Comparison of ENCODE assay signal across 8 mouse cellular contexts in the genomic region with DNA sequence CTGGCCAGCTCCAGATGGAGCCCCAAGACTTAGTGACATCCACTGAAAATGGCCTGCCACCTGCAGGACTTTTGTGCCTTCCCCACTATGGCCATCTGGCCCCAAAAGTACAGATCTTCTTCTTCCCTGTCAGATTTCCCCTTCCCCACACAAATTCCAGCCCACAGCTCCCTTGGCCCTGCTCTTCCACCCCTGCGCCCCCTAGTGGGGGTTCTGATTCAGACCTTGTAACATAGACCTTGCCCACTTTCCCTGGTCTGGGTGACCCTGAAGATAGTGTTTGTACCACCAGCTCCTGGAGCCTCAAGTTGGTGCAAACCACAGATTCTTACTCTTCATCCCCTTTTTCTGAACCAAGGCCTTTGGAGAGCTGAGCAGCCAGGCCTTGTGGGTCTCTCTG. TPM values are rescaled to one million over a fixed set of nuclear protein-coding genes. Genes with fewer than 3 reads are reported as not detected.
DNase-seq lines count a peak whose midpoint lies in the region; ATAC-seq lines count a peak whose summit lies in the region.

No protein-coding gene starts in this region.

- peaks cover 33% of the 10 kb centered on the region for H3K36me3 ChIP-seq in neural tube, embryonic 15.5 days
- no peaks in the 10 kb centered on the region for H3K36me3 ChIP-seq in embryonic facial prominence, embryonic 10.5 days (replicated peaks)
- no peaks in the 10 kb centered on the region for H3K36me3 ChIP-seq in limb, embryonic 11.5 days (ENCODE audit: control insufficient read depth, insufficient read depth, low read length)

- intact Hi-C loops in heart, postnatal 36 days (cut with DNase I) = loop anchor here (2.0 to 5.0 kb wide), 3 partner anchors 34 to 166 kb away; no protein-coding TSS in a partner anchor

- no peak overlapping the region for H3K4me2 ChIP-seq in neural tube, embryonic 15.5 days
- H3K4me2 ChIP-seq in limb, embryonic 11.5 days (ENCODE audit: low read depth, severe bottlenecking) = no peak overlapping the region

- no peak for ATAC-seq in neural tube, embryonic 15.5 days (ENCODE audit: low FRiP score)
- ATAC-seq in limb, embryonic 11.5 days (ENCODE audit: insufficient number of reproducible peaks, low FRiP score, low TSS enrichment, low read depth) = no peak

- WGBS in neural tube, embryonic 15.5 days = 0% methylated on average over 1 of the region's 1 CpGs
- 0% methylated on average over 1 of the region's 1 CpGs for WGBS in embryonic facial prominence, embryonic 10.5 days
- WGBS in limb, embryonic 11.5 days = 0% methylated on average over 1 of the region's 1 CpGs

- no peaks in the 10 kb centered on the region for H3K9me3 ChIP-seq in neural tube, embryonic 15.5 days (replicated peaks)
- H3K9me3 ChIP-seq in embryonic facial prominence, embryonic 10.5 days = no peaks in the 10 kb centered on the region
- H3K9me3 ChIP-seq in limb, embryonic 11.5 days (ENCODE audit: control insufficient read depth, low read length) = no peaks in the 10 kb centered on the region

- H3K27ac ChIP-seq in neural tube, embryonic 15.5 days (replicated peaks) = no peak overlapping the region
- no peak overlapping the region for H3K27ac ChIP-seq in embryonic facial prominence, embryonic 10.5 days (replicated peaks)
- H3K27ac ChIP-seq in limb, embryonic 11.5 days (replicated peaks; ENCODE audit: low read depth, low read length) = no peak overlapping the region

- H3K4me1 ChIP-seq in neural tube, embryonic 15.5 days = peaks cover 45% of the 10 kb centered on the region
- H3K4me1 ChIP-seq in embryonic facial prominence, embryonic 10.5 days = peaks cover 35% of the 10 kb centered on the region
- peaks cover 3% of the 10 kb centered on the region; the same call in 1 of the 2 replicates for H3K4me1 ChIP-seq in limb, embryonic 11.5 days (ENCODE audit: control insufficient read depth, insufficient read depth, low read length)

- DNase-seq in neural tube, embryonic 10.5 days (ENCODE audit: extremely low spot score, low spot score) = peak; percentile 85
- DNase-seq in adrenal gland, postnatal 10 days = peak; percentile 87
- DNase-seq in embryonic facial prominence, embryonic 10.5 days (ENCODE audit: low spot score) = peak; percentile 87
- peak; percentile 86 for DNase-seq in heart, postnatal 36 days
- DNase-seq in limb, embryonic 11.5 days (ENCODE audit: low spot score) = peak; percentile 90
- peak; percentile 82 for DNase-seq in naive thymus-derived CD4-positive, alpha-beta T cell, adult 2 months (ENCODE audit: low read depth)
- DNase-seq in thymus, postnatal 14 days = peak; percentile 76

- H3K27me3 ChIP-seq in neural tube, embryonic 15.5 days (replicated peaks) = peaks cover 98% of the 10 kb centered on the region
- peaks cover 99% of the 10 kb centered on the region for H3K27me3 ChIP-seq in embryonic facial prominence, embryonic 10.5 days (replicated peaks; ENCODE audit: low read depth, poor library complexity, severe bottlenecking)
- H3K27me3 ChIP-seq in limb, embryonic 11.5 days (ENCODE audit: control insufficient read depth, insufficient read depth, low read length) = peaks cover 56% of the 10 kb centered on the region

- no peak overlapping the region for H3K9ac ChIP-seq in neural tube, embryonic 15.5 days (replicated peaks)
- H3K9ac ChIP-seq in limb, embryonic 11.5 days (ENCODE audit: low read length) = no peak overlapping the region

- H3K4me3 ChIP-seq in neural tube, embryonic 15.5 days (replicated peaks) = no peak overlapping the region
- peak overlapping the region; percentile 47; the same call in 1 of the 2 replicates for H3K4me3 ChIP-seq in embryonic facial prominence, embryonic 10.5 days
- no peak overlapping the region for H3K4me3 ChIP-seq in limb, embryonic 11.5 days (ENCODE audit: low read depth, low read length)

RNA-seq across cellular contexts. Expression of a gene that starts 3.1 kb away (rescaled TPM):
- polyA plus RNA-seq in neural tube, embryonic 15.5 days (2015; fragmentation: Nextera tagmentation; extraction: Ambion mirVana) = 0.22 and 0.26 TPM in 2 replicates
- total RNA-seq in adrenal gland, postnatal 10 days (2021) = not detected
- polyA plus RNA-seq in embryonic facial prominence, embryonic 10.5 days (2016; fragmentation: Nextera tagmentation; extraction: Ambion mirVana) = not detected in 2 replicates
- total RNA-seq in heart, postnatal 36 days (2021) = not detected
- polyA plus RNA-seq in limb, embryonic 11.5 days (2014; fragmentation: Nextera tagmentation; extraction: Ambion mirVana) = not detected in 2 replicates

RNA-seq across cellular contexts. Expression of a gene that starts 4.9 kb away (rescaled TPM):
- polyA plus RNA-seq in neural tube, embryonic 15.5 days (2015; fragmentation: Nextera tagmentation; extraction: Ambion mirVana) = not detected in 2 replicates
- total RNA-seq in adrenal gland, postnatal 10 days (2021) = not detected
- not detected in 2 replicates for polyA plus RNA-seq in embryonic facial prominence, embryonic 10.5 days (2016; fragmentation: Nextera tagmentation; extraction: Ambion mirVana)
- not detected for total RNA-seq in heart, postnatal 36 days (2021)
- polyA plus RNA-seq in limb, embryonic 11.5 days (2014; fragmentation: Nextera tagmentation; extraction: Ambion mirVana) = not detected in 2 replicates

RNA-seq across cellular contexts. Expression of a gene that starts 20.6 kb away (rescaled TPM):
- polyA plus RNA-seq in neural tube, embryonic 15.5 days (2015; fragmentation: Nextera tagmentation; extraction: Ambion mirVana) = 125 and 129 TPM in 2 replicates
- total RNA-seq in adrenal gland, postnatal 10 days (2021) = 10 to 100 TPM; 61.0 to 73.1 TPM
- 147 and 151 TPM in 2 replicates for polyA plus RNA-seq in embryonic facial prominence, embryonic 10.5 days (2016; fragmentation: Nextera tagmentation; extraction: Ambion mirVana)
- total RNA-seq in heart, postnatal 36 days (2021) = 10 to 100 TPM; 38.6 to 39.1 TPM
- 118 and 120 TPM in 2 replicates for polyA plus RNA-seq in limb, embryonic 11.5 days (2014; fragmentation: Nextera tagmentation; extraction: Ambion mirVana)

RNA-seq across cellular contexts. Expression of a gene that starts 20.6 kb away (rescaled TPM):
- polyA plus RNA-seq in neural tube, embryonic 15.5 days (2015; fragmentation: Nextera tagmentation; extraction: Ambion mirVana) = 177 and 183 TPM in 2 replicates
- total RNA-seq in adrenal gland, postnatal 10 days (2021) = 10 to 100 TPM; 48.0 to 52.2 TPM
- 228 and 238 TPM in 2 replicates for polyA plus RNA-seq in embryonic facial prominence, embryonic 10.5 days (2016; fragmentation: Nextera tagmentation; extraction: Ambion mirVana)
- 10 to 100 TPM; 37.4 to 44.0 TPM for total RNA-seq in heart, postnatal 36 days (2021)
- 237 and 242 TPM in 2 replicates for polyA plus RNA-seq in limb, embryonic 11.5 days (2014; fragmentation: Nextera tagmentation; extraction: Ambion mirVana)

RNA-seq across cellular contexts. Expression of a gene that starts 26.1 kb away (rescaled TPM):
- 58.0 and 68.4 TPM in 2 replicates for polyA plus RNA-seq in neural tube, embryonic 15.5 days (2015; fragmentation: Nextera tagmentation; extraction: Ambion mirVana)
- 1 to 10 TPM; 7.3 to 9.6 TPM for total RNA-seq in adrenal gland, postnatal 10 days (2021)
- 0.89 and 1.4 TPM in 2 replicates for polyA plus RNA-seq in embryonic facial prominence, embryonic 10.5 days (2016; fragmentation: Nextera tagmentation; extraction: Ambion mirVana)
- not detected for total RNA-seq in heart, postnatal 36 days (2021)
- 0.60 and 1.4 TPM in 2 replicates for polyA plus RNA-seq in limb, embryonic 11.5 days (2014; fragmentation: Nextera tagmentation; extraction: Ambion mirVana)
